Mouse (Mus musculus) ES-Bruce4 (cell line): ENCODE measurements around the gene Veph1.

Experiments
- CTCF ChIP-seq: IDR thresholded peaks from one replicate; pipeline ENCODE4 v1.8.1; 2011; ENCODE audit warnings: low read depth, low read length
- POLR2A ChIP-seq: IDR thresholded peaks from one replicate; pipeline ENCODE4 v1.8.1; 2011; ENCODE audit warnings: low read length; ENCODE audit not compliant: insufficient read depth

DNA sequence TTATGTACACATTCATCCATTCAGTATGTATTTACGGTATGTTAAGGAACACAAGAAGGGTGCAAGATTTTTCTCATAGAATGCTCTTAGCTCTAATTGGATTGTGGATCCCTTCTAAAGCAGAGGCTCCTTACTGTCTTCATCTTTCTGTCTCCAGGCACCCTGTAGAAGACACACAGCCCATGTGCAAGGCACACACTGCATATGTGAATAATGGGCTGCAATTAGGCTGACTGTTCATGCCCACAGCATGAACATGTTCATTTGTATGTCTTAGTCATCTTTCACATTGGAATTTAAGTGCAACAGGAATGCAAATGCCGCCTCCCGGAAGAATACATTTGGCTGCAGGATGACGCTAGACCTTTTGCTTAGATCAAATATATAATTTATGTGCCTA, 213.7 kb downstream of the Veph1 start:
- no peak for TF ChIP-seq POLR2A
- no peak for TF ChIP-seq CTCF
